Mouse (Mus musculus) heart, embryonic 14.5 days (tissue): ENCODE results near the gene Olfr504. TPM values are rescaled to one million over a fixed set of nuclear protein-coding genes. Genes with fewer than 3 reads are reported as not detected.
A peak's percentile ranks its signal among the peaks of the same experiment; 100 is the strongest.
"Not testable (repeated sequence)": the region's sequence is repeated elsewhere in the genome, so short reads cannot be mapped to it uniquely, and the experiment has no call there.

Source experiments
- ATAC-seq: fragments of 200-750 bp; cut with Nextera tagmentation; 2 replicates; pipeline ENCODE4 v1.8.0; 2017; ENCODE audit warnings: low read depth, moderate TSS enrichment; ENCODE audit not compliant: insufficient number of reproducible peaks, insufficient read depth, low FRiP score
- H3K27ac ChIP-seq, 2 experiments: fragments of 200-500 bp in 1 of 2; fragments of 300-500 bp in 1 of 2; sonication (generic) in 1 of 2; replicated peaks in 1 of 2; 2 replicates each; pipeline ENCODE4 v1.5.1; 2012 to 2014; ENCODE audit warnings: low read depth in 2 of 2, low read length in 2 of 2, control low read depth in 1 of 2, mild to moderate bottlenecking in 1 of 2, mixed read lengths in 1 of 2; ENCODE audit not compliant: control insufficient read depth in 1 of 2, insufficient read depth in 1 of 2
- H3K27me3 ChIP-seq: fragments of 300-500 bp; sonication (generic); 2 replicates; pipeline ENCODE4 v1.6.1; 2014; ENCODE audit warnings: mild to moderate bottlenecking, low read length, control low read depth; ENCODE audit not compliant: control insufficient read depth, insufficient read depth
- H3K36me3 ChIP-seq: fragments of 300-500 bp; sonication (generic); 2 replicates; pipeline ENCODE4 v1.6.1; 2014; ENCODE audit warnings: mild to moderate bottlenecking, control low read depth, low read length, mixed read lengths; ENCODE audit not compliant: control insufficient read depth, insufficient read depth
- H3K4me1 ChIP-seq, 2 experiments: fragments of 200-500 bp in 1 of 2; fragments of 300-500 bp in 1 of 2; sonication (generic) in 1 of 2; 2 replicates each; pipeline ENCODE4 v1.6.1; 2012 to 2014; ENCODE audit warnings: low read length in 2 of 2, control low read depth in 1 of 2, mixed read lengths in 1 of 2; ENCODE audit not compliant: control insufficient read depth in 2 of 2, insufficient read depth in 2 of 2
- H3K4me2 ChIP-seq: fragments of 300-500 bp; sonication (generic); 2 replicates; pipeline ENCODE4 v1.6.1; 2014; ENCODE audit warnings: mild to moderate bottlenecking, low read length
- H3K4me3 ChIP-seq, 2 experiments: fragments of 200-500 bp in 1 of 2; fragments of 300-500 bp in 1 of 2; sonication (generic) in 1 of 2; 2 replicates each; pipeline ENCODE4 v1.5.1; 2012 to 2014; ENCODE audit warnings: low read length in 2 of 2, mild to moderate bottlenecking in 2 of 2, control low read depth in 1 of 2, low read depth in 1 of 2, moderate library complexity in 1 of 2; ENCODE audit not compliant: control insufficient read depth in 1 of 2, insufficient read depth in 1 of 2
- H3K9ac ChIP-seq: fragments of 300-500 bp; sonication (generic); 2 replicates; pipeline ENCODE4 v1.6.1; 2014; ENCODE audit warnings: mild to moderate bottlenecking, low read length
- H3K9me3 ChIP-seq: fragments of 300-500 bp; sonication (generic); 2 replicates; pipeline ENCODE4 v1.6.1; 2016; ENCODE audit warnings: low read length, control low read depth; ENCODE audit not compliant: control insufficient read depth
- WGBS: fragments of 180-500 bp; shearing (Covaris S2); extraction: QIAGEN DNeasy Blood & Tissue Kit; methylation state at CpG from one replicate; pipeline ENCODE4 v1.1.7; 2014; 5-methylcytosine and 5-hydroxymethylcytosine counted together
- polyA plus RNA-seq: library from polyadenylated mRNA; unstranded; fragments of >200 nt; fragmentation: Nextera tagmentation; extraction: Ambion mirVana; gene quantifications from 2 replicates; pipeline ENCODE4 v1.2.1, GENCODE M21; 2014

Gene Olfr504
- not detected in 2 replicates for polyA plus RNA-seq

DNA sequence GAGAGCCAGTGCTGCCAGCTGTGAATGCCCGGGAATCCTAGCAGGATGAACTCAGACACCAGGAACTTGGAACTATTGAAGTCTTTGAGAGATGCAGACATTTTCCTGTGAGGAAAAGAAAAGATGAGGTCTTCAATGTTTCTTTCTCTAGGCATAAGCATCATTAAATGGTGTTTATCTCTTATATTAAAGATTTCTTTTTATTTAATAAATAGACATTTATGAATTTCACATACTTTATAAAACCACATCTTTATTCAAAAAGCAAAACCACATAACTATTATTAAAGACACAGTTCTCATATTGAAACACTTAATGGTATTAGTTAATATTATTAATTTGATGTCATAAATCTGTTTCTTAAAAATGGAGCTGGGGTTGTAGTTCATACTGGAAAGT lies at the start of gene Olfr504:
Gene Olfr504, minus strand, starts transcription at position 101 of the 400 bp plus-strand sequence.
- Histone ChIP-seq H3K27ac (no peak within 1 kb of the TSS), H3K9me3 (peaks cover 13% of the 10 kb centered on the region; the same call in 1 of the 2 replicates), H3K27me3 (no peaks in the 10 kb centered on the region), H3K36me3 (no peaks in the 10 kb centered on the region), H3K4me1 (no peaks in the 10 kb centered on the region), H3K4me3 (no peak within 1 kb of the TSS), H3K4me2 (no peak within 1 kb of the TSS), H3K9ac (no peak within 1 kb of the TSS)
- no peak for ATAC-seq
- 68% methylated on average over 1 of the region's 1 CpGs for WGBS

DNA sequence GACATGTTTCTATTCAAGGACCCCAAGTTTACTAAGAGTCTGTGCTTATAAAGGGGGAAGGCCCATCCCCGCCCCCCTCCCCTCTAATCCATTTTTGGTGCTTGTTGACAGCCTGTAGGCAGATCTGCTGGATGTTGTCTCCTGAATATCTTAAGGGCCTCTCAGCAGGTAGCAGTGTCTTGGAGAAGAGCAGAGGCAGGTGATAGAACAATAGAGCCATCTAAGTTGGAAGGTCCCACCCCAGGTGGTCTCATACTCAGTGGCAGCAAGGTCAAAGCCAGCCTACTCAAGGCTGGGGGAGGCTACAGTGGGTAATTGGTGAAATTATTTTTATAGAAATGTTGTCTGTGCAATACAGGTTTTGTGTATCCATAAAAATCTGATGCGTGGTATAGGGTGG lies 48.5 kb upstream of the Olfr504 start:
- 68% methylated on average over 2 of the region's 2 CpGs for WGBS

DNA sequence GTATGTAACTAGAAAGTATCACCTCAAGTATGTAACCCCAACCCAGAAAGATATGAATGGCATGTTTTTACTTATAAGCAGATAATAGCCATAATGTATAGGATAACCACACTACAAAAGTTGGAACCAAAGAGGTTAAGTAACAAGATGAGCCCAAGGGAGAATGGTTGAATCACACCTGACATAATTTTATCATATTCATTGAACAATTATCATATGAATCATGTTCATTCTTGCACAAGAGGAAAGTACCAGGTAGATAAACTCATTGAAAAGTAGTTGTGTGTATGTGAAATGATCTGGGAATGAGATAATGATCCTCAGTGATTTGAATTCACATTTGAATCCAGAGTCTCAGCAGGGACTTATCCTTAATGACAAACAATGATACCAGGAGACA lies 44.9 kb upstream of the Olfr504 start, which contains the start of gene Olfr506:
Gene Olfr506, plus strand, starts transcription at position 301 of the 400 bp plus-strand sequence.
- Histone ChIP-seq H3K4me1 (no peaks in the 10 kb centered on the region), H3K36me3 (no peaks in the 10 kb centered on the region), H3K4me2 (no peak within 1 kb of the TSS), H3K9ac (no peak within 1 kb of the TSS), H3K9me3 (no peaks in the 10 kb centered on the region), H3K27ac (no peak within 1 kb of the TSS), H3K4me3 (no peak within 1 kb of the TSS), H3K27me3 (no peaks in the 10 kb centered on the region)
- no peak for ATAC-seq

More for the DNA sequence above, 48.5 kb upstream of the Olfr504 start:
- H3K4me3 ChIP-seq, result no peak overlapping the region
- H3K27me3 ChIP-seq, result no peaks in the 10 kb centered on the region
- no peak for ATAC-seq
- H3K27ac ChIP-seq, result no peak overlapping the region
- H3K4me2 ChIP-seq, result no peak overlapping the region
- H3K4me1 ChIP-seq, result no peaks in the 10 kb centered on the region
- no peak overlapping the region for H3K9ac ChIP-seq
- no peaks in the 10 kb centered on the region for H3K9me3 ChIP-seq
- H3K36me3 ChIP-seq, result no peaks in the 10 kb centered on the region

DNA sequence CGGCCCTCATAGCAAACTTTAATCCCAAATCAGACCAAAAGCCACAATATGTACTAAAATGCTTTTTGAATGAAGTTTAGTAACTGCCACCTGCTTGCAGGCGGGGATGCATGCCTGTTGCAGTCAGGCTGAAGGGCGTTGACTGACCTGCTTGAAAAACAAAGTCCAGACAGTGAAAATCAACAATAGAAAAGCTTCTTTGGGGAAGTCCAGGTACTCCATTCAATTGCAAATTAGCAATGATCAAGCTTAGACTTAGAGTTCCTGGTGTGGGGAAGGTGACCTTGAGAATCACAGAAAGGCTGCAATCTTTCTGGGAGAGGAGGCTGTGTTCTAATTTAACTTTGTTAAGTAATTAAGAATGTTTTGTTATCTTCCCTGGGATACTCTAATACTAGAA lies 36.3 kb upstream of the Olfr504 start:
- not testable (repeated sequence) for H3K9ac ChIP-seq, H3K27me3 ChIP-seq, H3K4me2 ChIP-seq, H3K36me3 ChIP-seq, H3K27ac ChIP-seq, ATAC-seq, H3K9me3 ChIP-seq, H3K4me3 ChIP-seq, H3K4me1 ChIP-seq
- WGBS, result 72% methylated on average over 3 of the region's 3 CpGs

DNA sequence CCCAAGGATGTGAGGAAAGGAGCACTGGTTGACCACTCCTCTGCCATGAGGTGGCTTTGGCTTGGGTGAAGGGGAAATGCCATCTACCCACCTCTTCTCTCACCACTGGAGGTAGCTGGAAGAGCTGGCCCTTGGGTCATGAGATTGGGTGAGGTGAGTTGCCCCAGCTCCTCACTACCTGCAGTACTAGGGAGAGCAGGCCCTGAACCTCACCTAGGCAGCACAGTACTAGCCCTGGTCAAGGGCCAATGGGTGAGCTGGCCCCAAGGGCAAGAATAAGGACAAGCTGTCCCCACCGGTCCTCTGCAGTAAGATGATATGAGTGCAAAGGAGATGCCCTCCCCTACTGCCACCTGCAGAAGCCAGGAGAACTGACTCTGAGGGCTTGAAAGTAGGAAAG lies 24.2 kb upstream of the Olfr504 start:
- no peaks in the 10 kb centered on the region for H3K4me1 ChIP-seq
- no peak overlapping the region for H3K4me3 ChIP-seq
- 0 out of 2 replicates have a peak, but pooled peaks have one; percentile 13 for ATAC-seq
- H3K27me3 ChIP-seq, result no peaks in the 10 kb centered on the region
- H3K9ac ChIP-seq, result no peak overlapping the region
- WGBS, result 88% methylated on average over 1 of the region's 1 CpGs
- H3K27ac ChIP-seq, result no peak overlapping the region
- H3K9me3 ChIP-seq, result no peaks in the 10 kb centered on the region; the same call in 1 of the 2 replicates
- no peak overlapping the region for H3K4me2 ChIP-seq
- no peaks in the 10 kb centered on the region for H3K36me3 ChIP-seq

DNA sequence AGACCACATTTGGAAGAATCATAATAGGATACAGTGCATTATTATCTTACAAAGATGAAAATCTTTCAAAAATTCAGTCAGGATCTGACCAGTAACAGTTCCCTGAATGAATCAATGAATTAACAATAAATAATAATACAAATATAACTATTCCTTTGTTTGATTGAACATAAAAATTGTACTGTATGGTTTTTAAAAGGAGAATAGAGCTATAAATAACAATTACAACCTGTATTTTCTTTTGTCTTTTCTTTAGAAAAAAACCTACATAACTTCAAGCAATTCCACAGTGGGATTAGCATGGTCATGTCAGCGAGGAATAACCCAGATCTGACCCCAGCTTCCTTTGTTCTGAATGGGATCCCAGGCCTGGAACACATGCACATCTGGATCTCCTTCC lies 21.4 kb downstream of the Olfr504 start, which contains the start of gene Olfr503:
Gene Olfr503, plus strand, starts transcription at position 301 of the 400 bp plus-strand sequence.
- not testable (repeated sequence) for H3K4me3 ChIP-seq, ATAC-seq, H3K4me1 ChIP-seq, H3K27ac ChIP-seq, H3K36me3 ChIP-seq, H3K27me3 ChIP-seq, H3K9me3 ChIP-seq, H3K9ac ChIP-seq, H3K4me2 ChIP-seq
- 42% methylated on average over 1 of the region's 1 CpGs for WGBS

DNA sequence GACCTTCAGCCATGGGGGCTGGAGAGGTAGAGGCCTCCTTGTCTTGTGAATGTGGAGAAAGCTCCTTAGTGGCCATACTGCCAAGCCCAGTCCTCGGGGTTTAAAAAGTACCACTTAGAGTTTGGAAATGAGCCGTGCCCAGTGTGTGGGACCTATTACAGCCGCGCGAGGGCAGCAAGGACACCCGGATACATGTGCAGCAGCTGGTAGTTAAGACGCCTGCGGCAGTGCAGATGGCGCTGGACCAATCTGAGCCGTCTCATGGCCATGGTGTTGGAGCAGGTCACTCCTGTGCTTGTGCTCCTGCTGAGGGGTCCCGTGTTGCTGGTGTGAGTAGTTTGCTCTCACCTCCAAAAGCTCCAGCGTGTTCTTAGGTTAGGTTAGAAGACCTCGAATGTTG lies 23.2 kb downstream of the Olfr504 start:
- Histone ChIP-seq H3K9me3 (0 out of 2 replicates have a peak, but pooled peaks cover 4% of the 10 kb centered on the region), H3K4me2 (no peak overlapping the region), H3K4me1 (no peaks in the 10 kb centered on the region), H3K27me3 (no peaks in the 10 kb centered on the region), H3K4me3 (no peak overlapping the region), H3K27ac (no peak overlapping the region), H3K9ac (no peak overlapping the region), H3K36me3 (no peaks in the 10 kb centered on the region)
- 73% methylated on average over 13 of the region's 13 CpGs for WGBS
- no peak for ATAC-seq

DNA sequence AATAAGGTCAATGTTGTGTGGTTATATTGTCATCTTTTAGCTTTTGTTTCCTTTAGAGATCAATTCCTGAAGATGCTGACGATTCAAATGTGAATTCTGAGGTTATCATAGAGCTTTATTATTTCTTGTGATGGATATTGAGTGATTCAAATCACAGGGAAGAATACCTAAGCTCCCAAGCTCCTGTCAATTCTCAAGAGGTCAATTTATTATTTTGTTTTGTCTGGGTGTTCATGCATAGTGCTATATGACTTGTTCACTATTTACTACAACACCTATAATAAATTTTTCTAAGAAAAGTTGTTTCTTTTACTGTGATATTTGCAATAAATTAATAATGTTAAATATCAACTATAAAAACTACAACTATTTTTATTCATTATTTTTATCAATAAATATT lies 40.6 kb downstream of the Olfr504 start, which contains the start of gene Olfr502:
Gene Olfr502, minus strand, starts transcription at position 101 of the 400 bp plus-strand sequence.
- 49% methylated on average over 1 of the region's 1 CpGs for WGBS
- H3K4me3 ChIP-seq, result no peak within 1 kb of the TSS
- no peak within 1 kb of the TSS for H3K27ac ChIP-seq
- H3K4me1 ChIP-seq, result no peaks in the 10 kb centered on the region
- no peaks in the 10 kb centered on the region for H3K36me3 ChIP-seq
- H3K27me3 ChIP-seq, result no peaks in the 10 kb centered on the region
- peaks cover 7% of the 10 kb centered on the region; the same call in 1 of the 2 replicates for H3K9me3 ChIP-seq
- ATAC-seq, result no peak
- H3K9ac ChIP-seq, result no peak within 1 kb of the TSS
- H3K4me2 ChIP-seq, result no peak within 1 kb of the TSS
